Mouse (Mus musculus) regulatory T cell (primary cell): Measurements from ENCODE around the gene Pdcd7.
"Not testable (repeated sequence)": the region's sequence is repeated elsewhere in the genome, so short reads cannot be mapped to it uniquely, and the experiment has no call there.

Experiments used
- in situ Hi-C: fragments of 300-600 bp; cut with MboI, MseI; formaldehyde crosslinking; loops from one replicate; pipeline ENCODE4 v1.15.1; 2025; ENCODE audit warnings: high pct_unique_total_duplicates

Pdcd7 gene

GRCm38 (mm10) chr9:65345854-65346475, at the start of gene Pdcd7:
Gene Pdcd7 (plus strand): TSS chr9:65346104.
- in situ Hi-C loops, result no loop called here

- in situ Hi-C loops, result no loop called here
Measured at GRCm38 (mm10) chr9:65297056-65297455, 48.8 kb upstream of the Pdcd7 start.

- in situ Hi-C loops, result no loop called here
Measured at GRCm38 (mm10) chr9:65298761-65299160, 47.1 kb upstream of the Pdcd7 start.

GRCm38 (mm10) chr9:65299650-65300049, 46.3 kb upstream of the Pdcd7 start:
- in situ Hi-C loops, result no loop called here

GRCm38 (mm10) chr9:65302327-65302983, 43.4 kb upstream of the Pdcd7 start:
- in situ Hi-C loops, result no loop called here

GRCm38 (mm10) chr9:65303586-65303985, 42.3 kb upstream of the Pdcd7 start:
- in situ Hi-C loops, result no loop called here

- in situ Hi-C loops, result no loop called here
Measured at GRCm38 (mm10) chr9:65304300-65304699, 41.6 kb upstream of the Pdcd7 start.

- in situ Hi-C loops, result no loop called here
Measured at GRCm38 (mm10) chr9:65306672-65307071, 39.2 kb upstream of the Pdcd7 start.

GRCm38 (mm10) chr9:65308011-65308410, 37.9 kb upstream of the Pdcd7 start:
- in situ Hi-C loops, result no loop called here

GRCm38 (mm10) chr9:65312669-65313357, 33.1 kb upstream of the Pdcd7 start:
- in situ Hi-C loops, result no loop called here

GRCm38 (mm10) chr9:65313846-65314245, 32.1 kb upstream of the Pdcd7 start:
- in situ Hi-C loops, result no loop called here

GRCm38 (mm10) chr9:65322255-65322900, 23.5 kb upstream of the Pdcd7 start:
- in situ Hi-C loops, result no loop called here

- in situ Hi-C loops, result no loop called here
Measured at GRCm38 (mm10) chr9:65325971-65326370, 19.9 kb upstream of the Pdcd7 start.

GRCm38 (mm10) chr9:65327371-65327770, 18.5 kb upstream of the Pdcd7 start:
- in situ Hi-C loops, result no loop called here

GRCm38 (mm10) chr9:65333958-65334357, 11.9 kb upstream of the Pdcd7 start:
- in situ Hi-C loops, result no loop called here

GRCm38 (mm10) chr9:65339146-65339545, 6.8 kb upstream of the Pdcd7 start:
- in situ Hi-C loops, result no loop called here

- in situ Hi-C loops, result loop anchor here (5.0 kb wide), 1 partner anchor 48 kb away; the partner anchor contains the start of gene Clpx
Measured at GRCm38 (mm10) chr9:65340414-65340813, 5.5 kb upstream of the Pdcd7 start.

GRCm38 (mm10) chr9:65345439-65345838, 465 bp upstream of the Pdcd7 start:
- in situ Hi-C loops, result not testable (repeated sequence)

- in situ Hi-C loops, result no loop called here
Measured at GRCm38 (mm10) chr9:65346476-65347111, 690 bp downstream of the Pdcd7 start.

- in situ Hi-C loops, result no loop called here
Measured at GRCm38 (mm10) chr9:65347112-65347850, 1.4 kb downstream of the Pdcd7 start.

GRCm38 (mm10) chr9:65353251-65353650, 7.3 kb downstream of the Pdcd7 start:
- in situ Hi-C loops, result no loop called here
